Mouse (Mus musculus) CH12.LX (cell line): ENCODE data around the gene Mlph. TPM values are rescaled to one million over a fixed set of nuclear protein-coding genes. Genes with fewer than 3 reads are reported as not detected.

Experiments
- DNase-seq: peaks from one replicate; pipeline ENCODE4 v3.0.0-alpha.2; 2013; ENCODE audit errors: extremely low read depth
- H3K27ac ChIP-seq: 2 replicates; pipeline ENCODE4 v1.5.1; 2012; ENCODE audit warnings: low read depth, mild to moderate bottlenecking, control low read depth, moderate library complexity; ENCODE audit not compliant: insufficient read depth
- H3K27me3 ChIP-seq: replicated peaks from 2 replicates; pipeline ENCODE3; 2012; ENCODE audit warnings: inconsistent platforms
- H3K36me3 ChIP-seq, 2 experiments: replicated peaks in 1 of 2; 2 replicates each; pipeline versions ENCODE3 to v1.6.1; 2012; ENCODE audit warnings: inconsistent platforms in 1 of 2, low read length in 1 of 2, mild to moderate bottlenecking in 1 of 2, mixed read lengths in 1 of 2, moderate library complexity in 1 of 2; ENCODE audit not compliant: control insufficient read depth in 1 of 2, insufficient read depth in 1 of 2
- H3K4me1 ChIP-seq, 2 experiments: 2 replicates each; pipeline ENCODE4 v1.6.1; 2012; ENCODE audit warnings: inconsistent platforms in 1 of 2, moderate library complexity in 1 of 2; ENCODE audit not compliant: insufficient read depth in 2 of 2, control insufficient read depth in 1 of 2
- H3K4me2 ChIP-seq: 2 replicates; pipeline ENCODE4 v1.6.1; 2012; ENCODE audit warnings: low read depth, mild to moderate bottlenecking, control low read depth; ENCODE audit not compliant: poor library complexity, insufficient read depth, severe bottlenecking
- H3K4me3 ChIP-seq, 3 experiments: fragments of 150-350 bp in 1 of 3; sonication (generic) in 1 of 3; replicated peaks in 1 of 3; 2 replicates each; pipeline versions ENCODE3 to v1.5.1; 2011 to 2012; ENCODE audit warnings: low read depth in 2 of 3, low read length in 2 of 3, mild to moderate bottlenecking in 2 of 3, moderate library complexity in 2 of 3, control low read depth in 1 of 3, improper control_type of control experiment in 1 of 3, inconsistent platforms in 1 of 3, mixed read lengths in 1 of 3; ENCODE audit not compliant: poor library complexity in 1 of 3
- H3K79me2 ChIP-seq: replicated peaks from 2 replicates; pipeline ENCODE4 v1.6.1; 2012; ENCODE audit warnings: mild to moderate bottlenecking, moderate library complexity; ENCODE audit not compliant: control insufficient read depth, poor library complexity, insufficient read depth, severe bottlenecking; ENCODE audit errors: extremely low read depth
- H3K9ac ChIP-seq: 2 replicates; pipeline ENCODE4 v1.6.1; 2012; ENCODE audit warnings: low read depth, mild to moderate bottlenecking, control low read depth, moderate library complexity; ENCODE audit not compliant: insufficient read depth
- H3K9me3 ChIP-seq: replicated peaks from 2 replicates; pipeline ENCODE3; 2012; ENCODE audit warnings: low read length, inconsistent platforms, mixed read lengths
- BHLHE40 ChIP-seq: IDR thresholded peaks from 2 replicates; pipeline ENCODE4 v1.6.1; 2011; ENCODE audit warnings: mild to moderate bottlenecking, low read depth, low read length, improper control_type of control experiment
- CHD1 ChIP-seq: IDR thresholded peaks from 2 replicates; pipeline ENCODE4 v1.6.1; 2012; ENCODE audit warnings: low read depth, low read length, improper control_type of control experiment, inconsistent platforms
- CTCF ChIP-seq, 2 experiments: IDR thresholded peaks in 1 of 2; conservative IDR thresholded peaks in 1 of 2; 2 replicates each; pipeline ENCODE4 v1.5.1; 2011 to 2012; ENCODE audit warnings: low read depth in 2 of 2, low read length in 2 of 2, improper control_type of control experiment in 1 of 2, inconsistent platforms in 1 of 2, mild to moderate bottlenecking in 1 of 2, moderate library complexity in 1 of 2
- ELF1 ChIP-seq: IDR thresholded peaks from 2 replicates; pipeline ENCODE4 v1.6.1; 2014; ENCODE audit warnings: low read depth, mild to moderate bottlenecking, inconsistent platforms, low read length, improper control_type of control experiment
- ETS1 ChIP-seq: conservative IDR thresholded peaks from 2 replicates; pipeline ENCODE4 v1.6.1; 2012; ENCODE audit warnings: low read depth, mild to moderate bottlenecking, inconsistent platforms, low read length, improper control_type of control experiment, moderate library complexity
- GABPA ChIP-seq: IDR thresholded peaks from 2 replicates; pipeline ENCODE4 v1.6.1; 2012; ENCODE audit warnings: low read depth, low read length, improper control_type of control experiment, inconsistent platforms; ENCODE audit not compliant: insufficient replicate concordance
- HCFC1 ChIP-seq: IDR thresholded peaks from 2 replicates; pipeline ENCODE4 v1.6.1; 2012; ENCODE audit warnings: low read depth, mild to moderate bottlenecking, inconsistent platforms, low read length, improper control_type of control experiment
- IRF4 ChIP-seq: IDR thresholded peaks from 2 replicates; pipeline ENCODE4 v1.6.1; 2014; ENCODE audit warnings: low read depth, mild to moderate bottlenecking, inconsistent platforms, low read length, improper control_type of control experiment
- JUN ChIP-seq: IDR thresholded peaks from 2 replicates; pipeline ENCODE4 v1.6.1; 2011; ENCODE audit warnings: low read depth, mild to moderate bottlenecking, low read length, improper control_type of control experiment, moderate library complexity; ENCODE audit not compliant: insufficient read depth
- KAT2A ChIP-seq: IDR thresholded peaks from 2 replicates; pipeline ENCODE4 v1.6.1; 2012; ENCODE audit warnings: low read length, improper control_type of control experiment, inconsistent platforms; ENCODE audit not compliant: insufficient replicate concordance
- MAFK ChIP-seq: IDR thresholded peaks from 2 replicates; pipeline ENCODE4 v1.6.1; 2011; ENCODE audit warnings: low read length, improper control_type of control experiment; ENCODE audit not compliant: insufficient replicate concordance
- MXI1 ChIP-seq: IDR thresholded peaks from 2 replicates; pipeline ENCODE4 v1.6.1; 2011; ENCODE audit warnings: mild to moderate bottlenecking, low read depth, low read length, improper control_type of control experiment
- NELFE ChIP-seq: IDR thresholded peaks from 2 replicates; pipeline ENCODE4 v1.6.1; 2011; ENCODE audit warnings: low read depth, low read length, improper control_type of control experiment
- RAD21 ChIP-seq: IDR thresholded peaks from 2 replicates; pipeline ENCODE4 v1.6.1; 2011; ENCODE audit warnings: low read depth, mild to moderate bottlenecking, low read length, improper control_type of control experiment, moderate library complexity
- RCOR1 ChIP-seq: conservative IDR thresholded peaks from 2 replicates; pipeline ENCODE4 v1.6.1; 2012; ENCODE audit warnings: low read depth, mild to moderate bottlenecking, inconsistent platforms, low read length, improper control_type of control experiment
- SMC3 ChIP-seq: IDR thresholded peaks from 2 replicates; pipeline ENCODE4 v1.6.1; 2011; ENCODE audit warnings: low read depth, low read length, improper control_type of control experiment
- TCF12 ChIP-seq: IDR thresholded peaks from 2 replicates; pipeline ENCODE4 v1.6.1; 2014; ENCODE audit warnings: low read depth, mild to moderate bottlenecking, inconsistent platforms, low read length, improper control_type of control experiment
- ZC3H11A ChIP-seq: IDR thresholded peaks from 2 replicates; pipeline ENCODE4 v1.6.1; 2012; ENCODE audit warnings: low read depth, mild to moderate bottlenecking, inconsistent platforms, low read length, improper control_type of control experiment
- ZKSCAN1 ChIP-seq: IDR thresholded peaks from 2 replicates; pipeline ENCODE4 v1.6.1; 2012; ENCODE audit warnings: low read depth, inconsistent platforms, low read length, improper control_type of control experiment, borderline replicate concordance
- ZNF384 ChIP-seq: IDR thresholded peaks from 2 replicates; pipeline ENCODE4 v1.6.1; 2012; ENCODE audit warnings: low read depth, low read length, improper control_type of control experiment, inconsistent platforms
- dilution Hi-C: fragments of 300-500 bp; cut with MboI; formaldehyde crosslinking; loops from 2 replicates; pipeline ENCODE4 v1.14.3; 2020; ENCODE audit warnings: low sequenced_read_pairs; ENCODE audit not compliant: extremely low pct_unique_long_range_greater_than_20kb, extremely low pct_ligation_motif_present
- in situ Hi-C: fragments of 300-500 bp; cut with MboI; formaldehyde crosslinking; loops from 3 replicates; pipeline ENCODE4 v1.14.3; 2019; ENCODE audit warnings: low sequenced_read_pairs, low pct_ligation_motif_present, low pct_unique_long_range_greater_than_20kb, mixed read lengths
- polyA plus RNA-seq: library from polyadenylated mRNA; unstranded; fragments of >175 nt; gene quantifications from 2 replicates; pipeline ENCODE4 v1.2.1, GENCODE M21; 2012; ENCODE audit warnings: low read depth; ENCODE audit not compliant: insufficient read length
- total RNA-seq, 2 experiments: library from RNA; depleted of rRNA; stranded (reverse); fragments of 300-350 nt in 1 of 2; fragments of >200 nt in 1 of 2; gene quantifications; 2 replicates each; pipeline ENCODE4 v1.2.3; 2012 to 2014

Mlph gene
- total and polyA plus RNA-seq, 3 experiments = not detected

- DNase-seq = no peak
- Histone ChIP-seq H3K27me3 (peaks cover 46% of the 10 kb centered on the region), H3K4me2 (no peak overlapping the region), H3K79me2 (no peaks in the 10 kb centered on the region), H3K36me3 (no peaks in the 10 kb centered on the region), H3K9ac (no peak overlapping the region)
- TF ChIP-seq ZNF384 (no peak), HCFC1 (no peak), JUN (no peak), GABPA (no peak), BHLHE40 (no peak), ZKSCAN1 (no peak), SMC3 (no peak), ELF1 (no peak), CTCF (conservative IDR thresholded peaks at IDR 0.05 in 1 of 2, IDR thresholded peaks at IDR 0.05 in 1 of 2; ENCODE audit: low read depth in 2 of 2, low read length in 2 of 2) (no peak), IRF4 (no peak), CHD1 (no peak), MAFK (no peak), NELFE (no peak), KAT2A (no peak), RCOR1 (no peak), ETS1 (no peak)
- TF ChIP-seq, all 38 proteins: peak for 0
- Histone ChIP-seq H3K27ac (no peak overlapping the region), H3K4me1 (no peaks in the 10 kb centered on the region), H3K4me3 (no peak overlapping the region), H3K9me3 (peaks cover 15% of the 10 kb centered on the region)
- in situ Hi-C loops (no loop called here), dilution Hi-C loops (no loop called here)
Observed at GRCm38 (mm10) chr1:90997641-90998040, 82.8 kb downstream of the Mlph start.

- H3K79me2 ChIP-seq = no peaks in the 10 kb centered on the region
- no peak within 1 kb of the TSS for H3K4me2 ChIP-seq
- dilution Hi-C loops = no loop called here
- TF ChIP-seq ETS1 (no peak), RAD21 (no peak), MXI1 (no peak), TCF12 (no peak), ZC3H11A (no peak)
- no peaks in the 10 kb centered on the region for H3K4me1 ChIP-seq
- in situ Hi-C loops = no loop called here
- DNase-seq = no peak
- H3K9ac ChIP-seq = no peak within 1 kb of the TSS
- no peaks in the 10 kb centered on the region for H3K36me3 ChIP-seq
- H3K4me3 ChIP-seq = peak within 1 kb of the TSS in 1 of 3 experiments; percentile 40
- H3K27me3 ChIP-seq = peaks cover 52% of the 10 kb centered on the region
- H3K9me3 ChIP-seq = peaks cover 15% of the 10 kb centered on the region
- no peak within 1 kb of the TSS for H3K27ac ChIP-seq
Observed at GRCm38 (mm10) chr1:90998268-90998890, 83.5 kb downstream of the Mlph start, which contains the start of gene Lrrfip1. TSS of gene Lrrfip1 (plus strand) at chr1:90998737.
